Mouse (Mus musculus): Measurements from ENCODE around the gene Vgll4. TPM values are rescaled to one million over a fixed set of nuclear protein-coding genes. Genes with fewer than 3 reads are reported as not detected.

The Vgll4 gene
- polyA plus RNA-seq, 1 experiment, result 36.1 TPM

DNA sequence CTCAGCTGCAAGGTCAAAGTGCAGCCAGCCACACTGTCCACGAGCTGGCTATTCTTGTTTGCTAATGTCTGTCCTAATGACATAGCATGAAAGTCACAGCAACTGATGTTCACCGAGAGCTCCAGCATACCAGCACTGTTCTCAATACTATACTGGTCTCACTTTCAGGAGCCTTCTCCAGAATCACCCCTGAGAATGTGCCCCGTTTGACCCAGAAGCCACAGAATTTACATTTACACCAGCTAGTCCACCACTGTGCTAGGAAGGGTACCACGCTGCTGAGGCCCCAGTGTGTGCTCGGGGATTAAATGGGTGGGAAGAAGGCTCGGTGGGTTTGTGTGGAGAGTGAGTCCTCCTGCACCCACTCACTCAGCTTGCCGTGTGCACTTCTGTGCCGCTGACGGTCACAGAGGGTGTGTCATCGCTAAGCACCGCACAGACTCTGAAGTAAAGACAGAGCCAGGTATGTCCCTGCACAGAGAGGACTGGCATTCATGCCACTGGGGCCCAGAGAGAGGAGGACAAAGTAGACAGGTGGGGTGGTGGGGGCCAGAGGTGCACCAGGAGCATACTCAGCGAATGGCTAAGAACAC is 122.1 kb downstream of the Vgll4 start:
- H3K4me1 ChIP-seq (ENCODE audit: control insufficient read depth, insufficient read depth, insufficient read length), result no peaks in the 10 kb centered on the region
- no peak for DNase-seq (ENCODE audit: low read depth in 1 of 2, low spot score in 2 of 2)
- TF ChIP-seq CTCF (IDR thresholded peaks at IDR 0.05; ENCODE audit: extremely low read depth, insufficient read depth, insufficient read length, insufficient replicate concordance) (no peak), POLR2A (IDR thresholded peaks at IDR 0.05; ENCODE audit: low read depth, low read length) (no peak)
- H3K36me3 ChIP-seq (ENCODE audit: control insufficient read depth, insufficient read depth, low read length), result no peaks in the 10 kb centered on the region
- no peak overlapping the region for H3K4me3 ChIP-seq (ENCODE audit: extremely low read depth, insufficient read depth, insufficient read length)
- H3K27ac ChIP-seq (ENCODE audit: insufficient read depth, low read length), result no peak overlapping the region
- H3K27me3 ChIP-seq (ENCODE audit: control insufficient read depth, insufficient read depth, low read length), result no peaks in the 10 kb centered on the region
- 84% methylated on average over 12 of the region's 12 CpGs for WGBS

GRCm38 (mm10) chr6:114846153-114846772 is 123.5 kb downstream of the Vgll4 start:
- WGBS, result 88% methylated on average over 4 of the region's 4 CpGs
- H3K4me1 ChIP-seq (ENCODE audit: control insufficient read depth, insufficient read depth, insufficient read length), result no peaks in the 10 kb centered on the region
- H3K36me3 ChIP-seq (ENCODE audit: control insufficient read depth, insufficient read depth, low read length), result no peaks in the 10 kb centered on the region

DNA sequence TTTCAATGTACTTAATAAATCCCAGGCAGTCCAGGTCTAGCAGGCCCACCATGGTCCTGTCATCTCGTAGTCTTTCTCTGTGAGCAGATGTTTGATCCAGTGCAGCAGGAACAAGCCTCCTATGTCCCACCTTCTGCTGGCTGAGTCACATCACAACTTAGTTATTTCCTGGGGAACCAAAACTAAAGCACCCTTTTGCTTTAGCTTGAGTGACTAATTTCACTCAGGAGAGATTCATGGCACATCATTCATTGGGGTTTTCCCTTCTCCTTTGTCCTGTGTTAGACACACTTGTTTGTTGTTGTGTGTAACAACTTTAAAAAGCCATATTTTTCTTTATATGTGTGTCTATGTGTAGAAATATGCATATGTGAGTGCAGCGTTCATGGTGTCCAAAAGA is 126.9 kb downstream of the Vgll4 start:
- Histone ChIP-seq H3K27me3 (ENCODE audit: control insufficient read depth, insufficient read depth, low read length) (no peaks in the 10 kb centered on the region), H3K36me3 (ENCODE audit: control insufficient read depth, insufficient read depth, low read length) (no peaks in the 10 kb centered on the region), H3K4me3 (ENCODE audit: extremely low read depth, insufficient read depth, insufficient read length) (no peak overlapping the region), H3K27ac (ENCODE audit: insufficient read depth, low read length) (no peak overlapping the region), H3K4me1 (ENCODE audit: control insufficient read depth, insufficient read depth, insufficient read length) (no peaks in the 10 kb centered on the region; the same call in 1 of the 2 replicates)
- WGBS, result 89% methylated on average over 2 of the region's 2 CpGs
- no peak for DNase-seq (ENCODE audit: low read depth in 1 of 2, low spot score in 2 of 2)
- TF ChIP-seq POLR2A (IDR thresholded peaks at IDR 0.05; ENCODE audit: low read depth, low read length), result no peak
- TF ChIP-seq CTCF (IDR thresholded peaks at IDR 0.05; ENCODE audit: extremely low read depth, insufficient read depth, insufficient read length, insufficient replicate concordance), result no peak

More at GRCm38 (mm10) chr6:114846153-114846772, 123.5 kb downstream of the Vgll4 start:
- Histone ChIP-seq H3K27me3 (ENCODE audit: control insufficient read depth, insufficient read depth, low read length) (no peaks in the 10 kb centered on the region), H3K27ac (ENCODE audit: insufficient read depth, low read length) (no peak overlapping the region), H3K4me3 (ENCODE audit: extremely low read depth, insufficient read depth, insufficient read length) (no peak overlapping the region)
- no peak for DNase-seq (ENCODE audit: low read depth in 1 of 2, low spot score in 2 of 2)
- no peak for TF ChIP-seq CTCF (IDR thresholded peaks at IDR 0.05; ENCODE audit: extremely low read depth, insufficient read depth, insufficient read length, insufficient replicate concordance)
- TF ChIP-seq POLR2A (IDR thresholded peaks at IDR 0.05; ENCODE audit: low read depth, low read length), result no peak

DNA sequence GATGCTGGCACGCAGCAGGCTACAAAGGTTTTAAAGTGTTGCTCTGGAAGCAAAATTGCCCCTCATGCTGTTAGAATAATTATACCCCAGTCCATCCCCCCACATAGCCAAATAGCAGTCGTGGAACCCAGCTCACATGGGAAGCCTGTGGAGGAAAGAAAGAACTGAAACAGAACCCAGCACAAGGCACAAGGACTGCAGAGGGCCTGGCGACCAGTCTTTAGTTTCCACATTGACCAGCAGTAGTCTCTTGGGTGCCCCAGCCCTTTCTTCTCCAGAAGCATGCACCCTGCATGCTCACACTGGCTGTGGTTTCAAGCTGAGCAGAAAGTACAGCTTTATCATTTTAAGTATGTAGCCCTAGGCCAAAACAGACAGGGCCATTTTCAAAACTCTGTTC is 127.7 kb downstream of the Vgll4 start:
- no peaks in the 10 kb centered on the region; the same call in 1 of the 2 replicates for H3K4me1 ChIP-seq (ENCODE audit: control insufficient read depth, insufficient read depth, insufficient read length)
- H3K4me3 ChIP-seq (ENCODE audit: extremely low read depth, insufficient read depth, insufficient read length), result no peak overlapping the region
- H3K27ac ChIP-seq (ENCODE audit: insufficient read depth, low read length), result no peak overlapping the region
- DNase-seq (ENCODE audit: low read depth in 1 of 2, low spot score in 2 of 2), result no peak
- H3K36me3 ChIP-seq (ENCODE audit: control insufficient read depth, insufficient read depth, low read length), result no peaks in the 10 kb centered on the region
- TF ChIP-seq POLR2A (IDR thresholded peaks at IDR 0.05; ENCODE audit: low read depth, low read length) (no peak), CTCF (IDR thresholded peaks at IDR 0.05; ENCODE audit: extremely low read depth, insufficient read depth, insufficient read length, insufficient replicate concordance) (no peak)
- 73% methylated on average over 3 of the region's 3 CpGs for WGBS
- no peaks in the 10 kb centered on the region for H3K27me3 ChIP-seq (ENCODE audit: control insufficient read depth, insufficient read depth, low read length)

- WGBS, result 48% methylated on average over 7 of the region's 7 CpGs
- H3K4me3 ChIP-seq (ENCODE audit: extremely low read depth, insufficient read depth, insufficient read length), result no peak overlapping the region
Measured at GRCm38 (mm10) chr6:114840012-114840411, 129.8 kb downstream of the Vgll4 start.

GRCm38 (mm10) chr6:114838872-114839271 is 130.9 kb downstream of the Vgll4 start:
- Histone ChIP-seq H3K4me3 (ENCODE audit: extremely low read depth, insufficient read depth, insufficient read length) (no peak overlapping the region), H3K4me1 (ENCODE audit: control insufficient read depth, insufficient read depth, insufficient read length) (no peaks in the 10 kb centered on the region; the same call in 1 of the 2 replicates)

More at GRCm38 (mm10) chr6:114840012-114840411, 129.8 kb downstream of the Vgll4 start:
- Histone ChIP-seq H3K27ac (ENCODE audit: insufficient read depth, low read length) (no peak overlapping the region), H3K27me3 (ENCODE audit: control insufficient read depth, insufficient read depth, low read length) (no peaks in the 10 kb centered on the region), H3K36me3 (ENCODE audit: control insufficient read depth, insufficient read depth, low read length) (no peaks in the 10 kb centered on the region), H3K4me1 (ENCODE audit: control insufficient read depth, insufficient read depth, insufficient read length) (no peaks in the 10 kb centered on the region; the same call in 1 of the 2 replicates)
- TF ChIP-seq CTCF (IDR thresholded peaks at IDR 0.05; ENCODE audit: extremely low read depth, insufficient read depth, insufficient read length, insufficient replicate concordance), result no peak
- no peak for DNase-seq (ENCODE audit: low read depth in 1 of 2, low spot score in 2 of 2)

GRCm38 (mm10) chr6:114836433-114836832 is 133.4 kb downstream of the Vgll4 start:
- WGBS, result 87% methylated on average over 3 of the region's 3 CpGs
- no peak for TF ChIP-seq CTCF (IDR thresholded peaks at IDR 0.05; ENCODE audit: extremely low read depth, insufficient read depth, insufficient read length, insufficient replicate concordance)
- no peak for TF ChIP-seq POLR2A (IDR thresholded peaks at IDR 0.05; ENCODE audit: low read depth, low read length)
- H3K4me1 ChIP-seq (ENCODE audit: control insufficient read depth, insufficient read depth, insufficient read length), result no peaks in the 10 kb centered on the region; the same call in 1 of the 2 replicates
- no peaks in the 10 kb centered on the region for H3K36me3 ChIP-seq (ENCODE audit: control insufficient read depth, insufficient read depth, low read length)
- no peak overlapping the region for H3K27ac ChIP-seq (ENCODE audit: insufficient read depth, low read length)
- H3K4me3 ChIP-seq (ENCODE audit: extremely low read depth, insufficient read depth, insufficient read length), result no peak overlapping the region
- no peak for DNase-seq (ENCODE audit: low read depth in 1 of 2, low spot score in 2 of 2)
- H3K27me3 ChIP-seq (ENCODE audit: control insufficient read depth, insufficient read depth, low read length), result no peaks in the 10 kb centered on the region

More at GRCm38 (mm10) chr6:114838872-114839271, 130.9 kb downstream of the Vgll4 start:
- TF ChIP-seq POLR2A (IDR thresholded peaks at IDR 0.05; ENCODE audit: low read depth, low read length), result no peak
- no peak for TF ChIP-seq CTCF (IDR thresholded peaks at IDR 0.05; ENCODE audit: extremely low read depth, insufficient read depth, insufficient read length, insufficient replicate concordance)
- no peaks in the 10 kb centered on the region for H3K27me3 ChIP-seq (ENCODE audit: control insufficient read depth, insufficient read depth, low read length)
- H3K36me3 ChIP-seq (ENCODE audit: control insufficient read depth, insufficient read depth, low read length), result no peaks in the 10 kb centered on the region
- 91% methylated on average over 4 of the region's 4 CpGs for WGBS
- no peak for DNase-seq (ENCODE audit: low read depth in 1 of 2, low spot score in 2 of 2)
- no peak overlapping the region for H3K27ac ChIP-seq (ENCODE audit: insufficient read depth, low read length)
